Mouse (Mus musculus) CH12.LX (cell line): ENCODE data around the gene Gramd1a.

Source experiments
- BHLHE40 ChIP-seq: IDR thresholded peaks from 2 replicates; pipeline ENCODE4 v1.6.1; 2011; ENCODE audit warnings: mild to moderate bottlenecking, low read depth, low read length, improper control_type of control experiment
- CHD1 ChIP-seq: IDR thresholded peaks from 2 replicates; pipeline ENCODE4 v1.6.1; 2012; ENCODE audit warnings: low read depth, low read length, improper control_type of control experiment, inconsistent platforms
- CHD2 ChIP-seq: IDR thresholded peaks from 2 replicates; pipeline ENCODE4 v1.6.1; 2011; ENCODE audit warnings: low read length, improper control_type of control experiment
- CTCF ChIP-seq, 2 experiments: IDR thresholded peaks in 1 of 2; conservative IDR thresholded peaks in 1 of 2; 2 replicates each; pipeline ENCODE4 v1.5.1; 2011 to 2012; ENCODE audit warnings: low read depth in 2 of 2, low read length in 2 of 2, improper control_type of control experiment in 1 of 2, inconsistent platforms in 1 of 2, mild to moderate bottlenecking in 1 of 2, moderate library complexity in 1 of 2
- EP300 ChIP-seq: IDR thresholded peaks from 2 replicates; pipeline ENCODE4 v1.6.1; 2011; ENCODE audit warnings: low read length, improper control_type of control experiment
- HCFC1 ChIP-seq: IDR thresholded peaks from 2 replicates; pipeline ENCODE4 v1.6.1; 2012; ENCODE audit warnings: low read depth, mild to moderate bottlenecking, inconsistent platforms, low read length, improper control_type of control experiment
- MAFK ChIP-seq: IDR thresholded peaks from 2 replicates; pipeline ENCODE4 v1.6.1; 2011; ENCODE audit warnings: low read length, improper control_type of control experiment; ENCODE audit not compliant: insufficient replicate concordance
- MYC ChIP-seq: IDR thresholded peaks from 2 replicates; pipeline ENCODE4 v1.6.1; 2011; ENCODE audit warnings: low read depth, mild to moderate bottlenecking, improper control_type of control experiment, low read length
- POLR2A ChIP-seq: IDR thresholded peaks from 2 replicates; pipeline ENCODE4 v1.6.1; 2011; ENCODE audit warnings: low read depth, mild to moderate bottlenecking, improper control_type of control experiment, low read length
- RAD21 ChIP-seq: IDR thresholded peaks from 2 replicates; pipeline ENCODE4 v1.6.1; 2011; ENCODE audit warnings: low read depth, mild to moderate bottlenecking, low read length, improper control_type of control experiment, moderate library complexity
- TCF12 ChIP-seq: IDR thresholded peaks from 2 replicates; pipeline ENCODE4 v1.6.1; 2014; ENCODE audit warnings: low read depth, mild to moderate bottlenecking, inconsistent platforms, low read length, improper control_type of control experiment
- UBTF ChIP-seq: IDR thresholded peaks from 2 replicates; pipeline ENCODE4 v1.6.1; 2012; ENCODE audit warnings: low read depth, mild to moderate bottlenecking, inconsistent platforms, low read length, improper control_type of control experiment, moderate library complexity
- USF1 ChIP-seq: IDR thresholded peaks from 2 replicates; pipeline ENCODE4 v1.6.1; 2014; ENCODE audit warnings: low read depth, mild to moderate bottlenecking, inconsistent platforms, low read length, improper control_type of control experiment
- USF2 ChIP-seq: conservative IDR thresholded peaks from 2 replicates; pipeline ENCODE4 v1.6.1; 2011; ENCODE audit warnings: low read depth, low read length, improper control_type of control experiment

DNA sequence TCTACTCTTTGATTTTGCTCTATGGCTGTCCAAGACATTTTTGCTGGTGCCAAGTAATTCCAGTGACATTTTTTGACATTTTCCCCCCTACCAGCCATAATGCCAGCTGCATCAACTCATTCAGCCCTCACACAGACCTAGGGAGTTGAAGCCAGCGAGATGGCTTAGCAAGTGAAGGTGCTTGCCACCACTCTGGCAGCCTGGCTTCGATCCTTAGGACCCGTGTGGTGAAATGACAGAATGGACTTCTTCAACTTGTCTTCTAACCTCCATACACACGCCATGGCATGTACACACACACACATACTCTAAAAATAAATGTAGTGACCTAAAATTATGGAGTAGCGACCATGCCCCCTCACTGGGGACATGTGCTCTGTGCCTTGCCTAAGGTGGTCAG, 31.3 kb downstream of the Gramd1a start:
- no peak for TF ChIP-seq TCF12
- TF ChIP-seq POLR2A, result no peak
- no peak for TF ChIP-seq CTCF (conservative IDR thresholded peaks at IDR 0.05 in 1 of 2, IDR thresholded peaks at IDR 0.05 in 1 of 2; ENCODE audit: low read depth in 2 of 2, low read length in 2 of 2)
- no peak for TF ChIP-seq EP300
- no peak for TF ChIP-seq RAD21
- no peak for TF ChIP-seq MYC
- no peak for TF ChIP-seq HCFC1
- no peak for TF ChIP-seq UBTF
- TF ChIP-seq BHLHE40, result no peak
- no peak for TF ChIP-seq USF2
- no peak for TF ChIP-seq USF1
- TF ChIP-seq CHD2, result no peak
- no peak for TF ChIP-seq CHD1
- TF ChIP-seq MAFK, result no peak
